Mouse (Mus musculus) 3134 (cell line): ENCODE measurements around the gene Cyp2a22.
"Not testable (repeated sequence)": the region's sequence is repeated elsewhere in the genome, so short reads cannot be mapped to it uniquely, and the experiment has no call there.

ENCODE experiments used
- DNase-seq: peaks from one replicate; pipeline ENCODE4 v3.0.0-alpha.2; 2011; ENCODE audit warnings: low spot score; ENCODE audit not compliant: insufficient read length; ENCODE audit errors: extremely low read depth

Gene Cyp2a22

DNA sequence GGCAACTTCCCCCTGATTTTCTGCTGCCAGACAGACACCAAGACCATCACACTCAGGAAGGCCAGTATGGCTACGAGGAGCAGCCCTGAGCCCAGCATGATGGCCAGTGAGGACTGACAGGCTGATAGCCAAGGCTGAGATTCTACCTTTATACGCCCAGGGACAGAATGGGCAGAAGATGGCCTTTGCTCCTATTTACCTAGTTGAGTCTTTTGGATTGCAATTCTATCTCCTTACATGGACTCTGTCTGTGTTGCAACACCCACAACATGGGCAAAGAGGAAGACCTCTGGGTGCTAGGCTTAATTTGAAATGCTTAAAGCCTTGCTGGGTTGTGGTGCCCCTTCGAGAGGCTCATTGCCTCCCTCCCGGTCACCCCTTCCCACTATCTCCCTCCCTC lies at the start of gene Cyp2a22:
TSS of gene Cyp2a22 (minus strand) at position 123 of the 400 bp plus-strand sequence.
- DNase-seq, result no peak

GRCm38 (mm10) chr7:26983151-26983550 lies 44.0 kb upstream of the Cyp2a22 start:
- DNase-seq, result not testable (repeated sequence)

DNA sequence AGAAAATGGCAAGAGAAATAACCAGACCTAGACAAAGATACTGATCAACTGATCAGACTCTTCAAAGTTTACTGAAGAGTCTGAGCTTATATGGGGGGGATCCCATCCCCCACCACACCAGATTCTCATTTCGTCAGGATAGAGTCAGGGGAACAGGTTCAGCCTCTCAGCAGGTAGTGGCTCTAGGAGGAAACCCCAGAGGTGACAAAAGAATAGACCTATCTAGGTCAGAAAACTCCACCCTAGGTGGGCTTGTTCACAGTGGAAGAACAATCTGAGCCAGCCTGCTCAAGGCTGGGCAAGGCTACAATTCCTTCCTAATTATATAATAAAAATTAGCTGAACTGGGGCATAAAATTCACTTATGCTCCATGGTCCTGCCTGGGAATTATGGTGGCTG lies 43.4 kb upstream of the Cyp2a22 start:
- no peak for DNase-seq

DNA sequence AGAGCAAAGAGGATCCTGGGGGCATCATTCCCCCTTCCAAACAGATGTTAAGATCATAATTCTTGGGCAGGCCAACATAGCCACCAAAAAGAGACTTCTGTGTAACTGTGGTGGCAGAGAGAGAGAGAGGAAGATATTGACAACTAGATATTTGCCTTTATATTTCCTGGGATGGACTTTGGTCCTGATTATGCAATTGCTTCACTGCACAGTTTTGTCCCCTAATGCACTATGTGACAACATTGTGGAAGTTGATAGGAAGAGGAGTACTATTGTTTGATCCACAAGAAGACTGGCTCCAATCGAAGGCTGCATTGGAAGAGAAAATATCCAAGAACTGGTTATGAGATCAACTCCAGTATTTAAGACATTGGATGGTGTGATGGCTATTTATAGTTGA lies 42.8 kb upstream of the Cyp2a22 start:
- DNase-seq, result not testable (repeated sequence)

GRCm38 (mm10) chr7:26981464-26981863 lies 42.3 kb upstream of the Cyp2a22 start:
- not testable (repeated sequence) for DNase-seq

GRCm38 (mm10) chr7:26962371-26962770 lies 23.2 kb upstream of the Cyp2a22 start:
- DNase-seq, result not testable (repeated sequence)

- DNase-seq, result not testable (repeated sequence)
These were observed 14.1 kb upstream of the Cyp2a22 start for GRCm38 (mm10) chr7:26953306-26953705.

DNA sequence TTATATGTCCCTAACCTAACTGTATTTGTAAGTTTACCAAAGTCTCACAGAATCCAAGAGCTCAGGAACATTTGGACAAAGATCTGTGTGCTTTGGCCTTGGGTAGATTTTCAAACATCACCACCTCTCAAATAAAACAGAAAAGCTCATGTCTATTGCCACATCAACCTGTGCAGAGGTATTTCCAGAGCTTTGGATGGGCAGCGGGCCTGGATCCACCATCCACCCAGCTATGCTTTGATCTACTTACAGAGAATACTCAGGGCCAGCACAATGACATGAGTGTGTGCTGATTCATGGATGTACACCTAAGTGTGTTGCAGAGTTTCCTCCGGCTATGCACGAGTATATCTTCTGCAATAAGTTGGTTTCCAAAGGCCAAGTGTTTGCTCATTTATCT lies 13.5 kb upstream of the Cyp2a22 start:
- DNase-seq, result not testable (repeated sequence)

GRCm38 (mm10) chr7:26941320-26941925 lies 2.2 kb upstream of the Cyp2a22 start:
- DNase-seq, result not testable (repeated sequence)

DNA sequence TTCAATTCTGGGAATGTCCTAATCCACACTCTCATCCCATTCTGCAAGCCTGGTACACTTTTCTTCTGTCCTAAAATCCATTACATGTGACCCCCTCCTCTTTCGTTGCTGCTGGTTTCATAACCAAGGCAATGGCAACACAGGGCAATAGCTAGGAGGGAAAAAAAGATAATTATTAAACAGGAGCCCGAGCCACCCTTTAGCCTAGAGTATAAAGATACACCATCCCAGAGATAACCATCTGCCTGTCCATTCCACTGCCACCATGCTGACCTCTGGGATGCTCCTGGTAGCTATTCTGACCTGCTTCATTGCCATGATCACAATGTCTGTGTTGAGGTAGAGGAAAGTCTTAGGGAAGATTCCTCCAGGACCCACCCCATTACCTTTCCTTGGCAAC lies 22.1 kb downstream of the Cyp2a22 start:
- DNase-seq, result not testable (repeated sequence)
